Comparison of ENCODE assay signal across 14 mouse cellular contexts in the genomic region with DNA sequence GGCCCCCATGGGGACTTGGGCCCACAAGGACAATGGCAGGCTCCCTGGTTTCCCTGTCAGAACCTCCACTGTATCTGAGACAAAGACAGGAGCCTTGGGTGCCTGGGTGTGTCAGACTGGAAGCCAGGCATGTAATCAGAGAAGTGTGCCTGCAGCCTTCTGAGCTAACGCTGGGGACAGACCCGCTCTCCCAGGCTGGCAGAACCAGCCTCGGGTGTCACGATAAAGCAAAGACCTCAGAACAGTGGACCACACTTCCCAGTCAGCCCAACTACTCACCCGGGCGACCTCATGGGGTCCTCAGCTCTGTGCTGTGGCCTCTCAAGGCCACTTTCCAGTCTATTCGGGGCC. TPM values are rescaled to one million over a fixed set of nuclear protein-coding genes. Genes with fewer than 3 reads are reported as not detected.
DNase-seq lines count a peak whose midpoint lies in the region; ATAC-seq and TF ChIP-seq lines count a peak whose summit lies in the region.
"Had no signal": no experiment of that assay in that cellular context is flagged by ENCODE, and none has a peak within 500 bp of the region (broad histone marks: within the 10 kb centered on the region; RNA-seq: fewer than 3 reads in every experiment).

No protein-coding gene starts in this region.

- no peak for TF ChIP-seq EP300 in heart, adult 2 months (IDR thresholded peaks at IDR 0.05; ENCODE audit: insufficient read depth, low read depth, low read length)

- no peak overlapping the region for H3K4me3 ChIP-seq in heart, embryonic 10.5 days
- no peak overlapping the region for H3K4me3 ChIP-seq in heart, adult 2 months
- H3K4me3 ChIP-seq in forebrain, embryonic 12.5 days (replicated peaks) = no peak overlapping the region
- no peak overlapping the region for H3K4me3 ChIP-seq in midbrain, embryonic 11.5 days (ENCODE audit: low read depth, low read length)
- H3K4me3 ChIP-seq: heart, embryonic 12.5 days; intestine, embryonic 15.5 days had no signal

- peaks cover 79% of the 10 kb centered on the region for H3K27me3 ChIP-seq in heart, embryonic 10.5 days (ENCODE audit: insufficient read depth, poor library complexity, severe bottlenecking)
- H3K27me3 ChIP-seq in heart, adult 2 months (ENCODE audit: control insufficient read depth, insufficient read depth, low read length) = no peaks in the 10 kb centered on the region
- H3K27me3 ChIP-seq in forebrain, embryonic 12.5 days = peaks cover 4% of the 10 kb centered on the region; the same call in 1 of the 2 replicates
- H3K27me3 ChIP-seq in midbrain, embryonic 11.5 days (ENCODE audit: control insufficient read depth, insufficient read depth, low read length) = no peaks in the 10 kb centered on the region
- H3K27me3 ChIP-seq: intestine, embryonic 15.5 days; Patski had no signal

- H3K9me3 ChIP-seq in heart, embryonic 10.5 days = no peaks in the 10 kb centered on the region
- no peaks in the 10 kb centered on the region for H3K9me3 ChIP-seq in forebrain, embryonic 12.5 days
- no peaks in the 10 kb centered on the region for H3K9me3 ChIP-seq in midbrain, embryonic 11.5 days (ENCODE audit: control insufficient read depth, low read length)
- H3K9me3 ChIP-seq: heart, embryonic 12.5 days; intestine, embryonic 15.5 days had no signal

- no peak for TF ChIP-seq CTCF in heart, adult 2 months (IDR thresholded peaks at IDR 0.05)

- no peak overlapping the region for H3K4me2 ChIP-seq in forebrain, embryonic 12.5 days
- no peak overlapping the region for H3K4me2 ChIP-seq in midbrain, embryonic 11.5 days
- H3K4me2 ChIP-seq: heart, embryonic 12.5 days; intestine, embryonic 15.5 days had no signal

- no peak for TF ChIP-seq POLR2A in heart, adult 2 months (IDR thresholded peaks at IDR 0.05; ENCODE audit: insufficient read depth, low read depth, low read length)

- peak; percentile 35; the same call in 1 of the 2 replicates for ATAC-seq in forebrain, embryonic 12.5 days (ENCODE audit: low FRiP score)
- peak; percentile 53 for ATAC-seq in midbrain, embryonic 11.5 days (ENCODE audit: low FRiP score)
- ATAC-seq in CD4-positive, CD25-positive, alpha-beta regulatory T cell, adult 4 months = no peak
- ATAC-seq: intestine, embryonic 15.5 days; Patski had no signal

- no peak overlapping the region for H3K9ac ChIP-seq in heart, adult 2 months (ENCODE audit: low read depth, low read length)
- no peak overlapping the region; the same call in 1 of the 2 replicates for H3K9ac ChIP-seq in forebrain, embryonic 12.5 days
- H3K9ac ChIP-seq in midbrain, embryonic 11.5 days (ENCODE audit: low read length) = peak overlapping the region; percentile 42
- H3K9ac ChIP-seq: heart, embryonic 12.5 days; intestine, embryonic 15.5 days had no signal

- 0 out of 2 replicates have a peak overlapping the region, but pooled peaks have one; percentile 44 for H3K27ac ChIP-seq in heart, embryonic 10.5 days
- H3K27ac ChIP-seq in heart, adult 2 months = no peak overlapping the region; the same call in 1 of the 2 replicates
- peak overlapping the region; percentile 80 for H3K27ac ChIP-seq in forebrain, embryonic 12.5 days
- peak overlapping the region; percentile 51 for H3K27ac ChIP-seq in midbrain, embryonic 11.5 days (ENCODE audit: low read depth, low read length)
- H3K27ac ChIP-seq: intestine, embryonic 15.5 days had no signal

- no peaks in the 10 kb centered on the region for H3K36me3 ChIP-seq in heart, embryonic 10.5 days
- H3K36me3 ChIP-seq in heart, adult 2 months (ENCODE audit: control insufficient read depth, insufficient read depth, low read length) = no peaks in the 10 kb centered on the region
- no peaks in the 10 kb centered on the region for H3K36me3 ChIP-seq in forebrain, embryonic 12.5 days (replicated peaks)
- H3K36me3 ChIP-seq in midbrain, embryonic 11.5 days (ENCODE audit: control insufficient read depth, insufficient read depth, low read length) = no peaks in the 10 kb centered on the region
- H3K36me3 ChIP-seq: heart, embryonic 12.5 days; intestine, embryonic 15.5 days had no signal

- DNase-seq in heart, embryonic 10.5 days (ENCODE audit: low spot score) = no peak
- no peak for DNase-seq in heart, adult 2 months
- peak; percentile 34 for DNase-seq in ZHBTc4 (ENCODE audit: low read depth, low spot score)
- no peak for DNase-seq in midbrain, embryonic 11.5 days (ENCODE audit: low spot score, missing footprints)
- DNase-seq in left cerebral cortex, postnatal 25 days (ENCODE audit: low spot score in 2 of 2) = no peak
- DNase-seq in spleen, postnatal 36 days (ENCODE audit: low spot score in 2 of 2) = no peak
- DNase-seq: liver; right cerebral cortex, adult 18-20 months; thymus, postnatal 4 days had no signal

- WGBS in heart, embryonic 10.5 days = 31% methylated on average over 7 of the region's 7 CpGs
- WGBS in heart, adult 2 months = 62% methylated on average over 7 of the region's 7 CpGs
- WGBS in forebrain, embryonic 12.5 days = 22% methylated on average over 7 of the region's 7 CpGs
- 29% methylated on average over 7 of the region's 7 CpGs for WGBS in midbrain, embryonic 11.5 days

- no peaks in the 10 kb centered on the region for H3K79me2 ChIP-seq in heart, adult 2 months (replicated peaks; ENCODE audit: control insufficient read depth, insufficient read depth, low read length)

- intact Hi-C loops in heart, adult 2 months (cut with DNase I) = no loop called here
- intact Hi-C loops in left cerebral cortex, postnatal 25 days (cut with DNase I) = no loop called here

- peaks cover 16% of the 10 kb centered on the region; the same call in 1 of the 2 replicates for H3K4me1 ChIP-seq in heart, embryonic 10.5 days
- no peaks in the 10 kb centered on the region for H3K4me1 ChIP-seq in heart, adult 2 months (ENCODE audit: control insufficient read depth, insufficient read depth, low read length)
- H3K4me1 ChIP-seq in forebrain, embryonic 12.5 days = peaks cover 51% of the 10 kb centered on the region
- H3K4me1 ChIP-seq in midbrain, embryonic 11.5 days (ENCODE audit: control insufficient read depth, insufficient read depth, low read length) = peaks cover 12% of the 10 kb centered on the region
- H3K4me1 ChIP-seq: heart, embryonic 12.5 days; intestine, embryonic 15.5 days had no signal

RNA-seq across cellular contexts. Expression of a gene that starts 14.8 kb away (rescaled TPM):
- polyA plus RNA-seq in heart, embryonic 10.5 days (2016; fragmentation: Nextera tagmentation; extraction: Ambion mirVana) = 0.73 TPM in 1 of 2 replicates, not detected in the other
- total RNA-seq in heart, adult 2 months (2021) = under 1 TPM in 1 of 2 experiments, not detected in 1; 0.14 TPM
- polyA plus RNA-seq in heart, adult 2 months (2012; rRNA removed) = 0.18 and 0.25 TPM in 2 replicates
- polyA plus RNA-seq in forebrain, embryonic 12.5 days (2016; fragmentation: Nextera tagmentation; extraction: Ambion mirVana) = 0.81 and 0.88 TPM in 2 replicates
- 0.77 and 1.0 TPM in 2 replicates for polyA plus RNA-seq in midbrain, embryonic 11.5 days (2014; fragmentation: Nextera tagmentation; extraction: Ambion mirVana)
- 10 to 100 TPM; 35.0 to 37.6 TPM for total RNA-seq in left cerebral cortex, postnatal 25 days (2021)
- polyA plus RNA-seq in CD4-positive, CD25-positive, alpha-beta regulatory T cell, adult 4 months (2017; shearing (Covaris generic)) = not detected
